Mouse (Mus musculus): ENCODE measurements around the gene Krt14. TPM values are rescaled to one million over a fixed set of nuclear protein-coding genes. Genes with fewer than 3 reads are reported as not detected.

Krt14 gene
- total RNA-seq, 2 experiments from 2014 or later, result not detected

DNA sequence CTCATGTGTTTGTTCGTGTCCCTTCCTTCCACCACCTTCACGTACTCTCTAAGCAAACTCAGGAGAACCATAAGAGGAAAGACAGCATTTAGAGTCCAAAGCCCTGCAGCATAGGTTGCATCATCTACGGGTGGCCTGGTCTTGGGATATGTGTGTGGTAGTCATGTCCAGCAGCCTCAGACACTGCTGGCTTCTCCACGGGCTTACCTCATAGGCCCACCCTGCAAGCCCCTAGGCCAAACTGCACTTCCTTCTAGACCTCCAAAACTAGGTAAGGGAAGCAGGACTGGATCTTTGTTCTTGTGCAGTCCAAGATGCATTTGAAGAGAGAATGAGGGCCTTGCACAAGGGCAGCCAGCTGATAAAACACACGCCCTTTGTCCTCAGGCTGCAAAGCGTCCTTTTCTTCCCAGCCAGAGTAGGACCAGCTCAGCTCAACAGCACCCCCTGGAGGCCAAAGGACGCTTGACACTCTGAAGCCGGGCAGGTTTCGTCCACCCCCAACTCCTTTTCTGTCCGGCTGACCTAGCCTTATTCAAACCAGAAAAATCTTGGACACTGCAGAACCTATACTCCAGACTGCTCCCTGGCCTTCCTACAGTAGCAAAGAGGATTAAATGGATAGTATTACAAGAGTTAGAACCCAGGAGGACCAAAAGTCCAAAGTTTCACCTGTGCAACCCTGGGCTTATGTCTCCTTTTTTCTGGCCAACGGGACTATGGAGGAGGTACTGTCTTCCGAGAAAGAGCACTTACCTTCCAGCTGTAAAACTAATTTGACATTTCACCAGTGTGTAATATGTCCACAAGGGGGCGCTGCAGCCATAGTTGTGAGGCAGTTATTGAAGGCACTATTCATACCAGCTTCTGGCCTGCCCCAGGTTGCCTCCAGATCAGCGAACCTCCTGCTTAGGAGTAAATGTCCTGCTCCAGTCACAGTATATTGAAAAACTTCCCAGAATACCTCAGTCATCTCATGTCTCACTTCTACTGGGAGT lies 38.3 kb downstream of the Krt14 start:
- intact Hi-C loops (cut with DNase I; ENCODE audit: low total_unique reads), result no loop called here

DNA sequence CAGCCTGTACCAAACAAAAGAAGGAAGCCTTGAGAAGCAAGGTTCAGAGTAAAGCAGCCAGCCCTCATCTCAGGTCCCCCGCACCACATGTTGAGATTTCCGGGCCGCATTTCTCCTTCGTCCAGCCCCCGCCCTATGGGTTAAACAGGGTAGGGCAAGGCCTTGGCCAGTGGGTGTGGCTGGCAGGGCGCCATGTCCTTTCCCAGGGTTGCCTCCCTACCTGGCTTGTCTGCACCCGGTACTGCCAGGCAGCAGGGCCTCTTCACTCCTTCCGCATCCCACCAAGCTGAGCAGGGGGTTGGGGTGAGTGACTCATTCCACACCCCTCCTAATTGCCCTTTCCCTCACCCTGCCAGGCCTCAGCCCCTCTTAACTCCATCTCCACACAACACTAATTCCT lies 39.3 kb downstream of the Krt14 start:
- DNase-seq, result no peak
- intact Hi-C loops (cut with DNase I; ENCODE audit: low total_unique reads), result no loop called here

More for the DNA sequence above, 38.3 kb downstream of the Krt14 start:
- DNase-seq, result peak; percentile 67

DNA sequence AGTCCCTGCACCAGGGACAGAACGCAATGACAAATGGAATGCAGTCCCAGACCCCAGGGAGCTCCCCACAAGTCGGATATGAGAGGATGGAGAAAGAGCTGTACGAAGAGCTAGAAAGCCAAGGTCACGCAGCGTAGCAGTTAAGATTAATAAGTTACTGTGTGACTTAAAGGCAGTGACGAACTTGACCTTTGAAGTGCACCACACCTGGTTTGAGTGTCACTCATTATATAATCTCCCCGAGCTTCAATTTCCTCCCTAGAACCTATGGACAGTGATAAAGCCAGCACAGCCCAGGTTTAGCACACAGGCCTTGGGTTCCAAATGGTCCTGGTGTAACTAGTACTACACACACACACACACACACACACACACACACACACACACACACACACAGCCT lies 43.0 kb downstream of the Krt14 start:
- intact Hi-C loops (cut with DNase I; ENCODE audit: low total_unique reads), result no loop called here
- DNase-seq, result no peak

DNA sequence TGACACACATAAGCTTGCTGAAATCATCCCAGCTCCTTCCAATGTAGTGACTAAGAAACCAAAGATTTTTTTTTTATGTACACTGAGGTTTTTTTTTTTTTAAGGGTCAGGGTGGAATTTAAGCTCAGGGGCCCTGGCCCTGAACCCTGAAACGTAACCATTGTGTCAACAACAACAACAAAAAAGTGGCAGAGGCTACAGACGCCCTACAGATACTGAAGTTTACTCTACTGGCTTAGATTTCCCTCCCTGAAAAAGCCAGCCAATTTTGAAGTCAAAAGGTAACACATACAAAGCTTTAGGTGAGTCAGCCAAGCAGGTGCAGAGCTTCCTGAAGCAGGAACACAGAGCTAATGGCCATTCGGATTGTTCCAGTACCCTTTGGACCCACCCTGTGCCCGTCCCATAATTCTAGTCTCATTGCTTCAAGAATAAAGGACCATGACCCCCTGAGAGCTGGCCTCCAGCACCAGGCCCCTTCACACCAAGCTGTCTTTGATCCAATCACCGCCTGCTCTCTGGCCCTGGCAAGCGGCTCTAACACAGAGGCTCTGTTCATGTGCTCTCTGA lies 49.4 kb downstream of the Krt14 start:
- no peak for DNase-seq
- intact Hi-C loops (cut with DNase I; ENCODE audit: low total_unique reads), result no loop called here

DNA sequence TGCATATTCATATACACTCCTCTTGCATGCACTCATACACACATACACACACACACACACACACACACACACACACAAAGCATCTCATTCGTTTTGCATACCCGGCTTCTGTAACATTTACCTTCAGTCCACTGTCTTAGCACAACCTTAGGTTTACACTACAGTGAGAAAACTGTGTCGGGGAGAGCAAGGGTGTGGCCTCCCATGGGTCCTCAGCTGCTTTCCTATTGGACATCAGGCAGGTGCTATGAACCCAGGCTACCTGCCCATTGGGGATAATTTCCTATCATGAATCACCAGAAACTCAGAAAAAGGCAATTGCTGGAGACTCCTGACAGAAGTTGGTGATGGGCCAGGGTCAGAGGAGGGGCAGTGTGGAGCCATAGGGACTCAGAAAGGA lies 50.0 kb downstream of the Krt14 start:
- DNase-seq, result no peak
- intact Hi-C loops (cut with DNase I; ENCODE audit: low total_unique reads), result no loop called here

DNA sequence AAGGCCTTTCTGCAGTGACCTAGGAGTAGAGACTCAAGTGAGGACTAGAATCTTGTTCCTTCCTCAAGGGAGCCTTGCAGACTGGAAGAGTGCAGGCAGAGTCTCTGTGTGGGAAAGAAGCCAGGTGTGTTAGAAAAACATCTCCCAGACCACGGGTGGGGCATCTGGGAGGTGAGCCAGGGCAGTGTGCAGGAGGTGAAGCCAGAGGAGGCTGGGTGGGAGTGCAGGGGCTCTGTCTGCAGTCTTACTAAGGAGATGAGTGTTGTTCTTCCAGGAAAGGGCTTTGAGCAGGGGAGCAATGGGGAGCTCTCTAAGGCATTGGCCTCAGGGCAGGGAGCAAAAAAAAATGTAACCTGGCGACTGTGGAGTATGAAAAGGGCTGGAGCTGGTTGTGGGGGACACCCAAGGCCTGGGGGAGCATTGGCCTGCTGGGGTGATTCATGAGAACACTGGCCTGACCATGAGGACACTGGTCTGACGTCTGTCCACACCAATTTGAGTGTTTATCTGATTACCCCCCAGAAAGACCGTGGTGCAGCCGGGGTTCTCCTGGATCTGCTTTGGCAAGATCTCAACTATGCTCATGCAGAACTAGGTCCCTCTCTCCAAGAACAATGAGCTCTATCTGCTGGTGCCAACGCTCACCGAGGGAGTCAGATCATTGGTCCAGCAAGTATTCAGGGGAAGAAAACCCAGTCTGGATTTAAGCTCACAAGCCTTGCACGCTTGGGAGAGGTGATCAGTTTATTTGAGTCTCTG lies 51.7 kb downstream of the Krt14 start:
- DNase-seq, result no peak
- intact Hi-C loops (cut with DNase I; ENCODE audit: low total_unique reads), result no loop called here

Other genes starting within 250 kb of the Krt14 start
- gene Krtap29-1, start 228.5 kb downstream of the Krt14 start, total RNA-seq (2021), result not detected
- gene Krtap16-1, start 221.0 kb downstream of the Krt14 start, total RNA-seq (2021), result not detected
- gene Krtap17-1, start 213.6 kb downstream of the Krt14 start, total RNA-seq (2021), result not detected
- under 1 TPM in 1 of 2 experiments, not detected in 1; 0.16 TPM for gene Krt33a, start 191.3 kb downstream of the Krt14 start, total RNA-seq (2021)
- under 1 TPM in 1 of 2 experiments, not detected in 1; 0.31 TPM for gene Krt33b, start 177.7 kb downstream of the Krt14 start, total RNA-seq (2021)
- not detected for gene Krt34, start 166.0 kb downstream of the Krt14 start, total RNA-seq (2021)
- not detected for gene Krt31, start 157.0 kb downstream of the Krt14 start, total RNA-seq (2021)
- not detected for gene Krt32, start 119.3 kb downstream of the Krt14 start, total RNA-seq (2021)
- gene Krt35, start 111.3 kb downstream of the Krt14 start, total RNA-seq (2021), result not detected
- not detected for gene Krt36, start 101.9 kb downstream of the Krt14 start, total RNA-seq (2021)
- not detected for gene Krt13, start 86.0 kb downstream of the Krt14 start, total RNA-seq (2021)
- not detected for gene Krt15, start 71.6 kb downstream of the Krt14 start, total RNA-seq (2021)
- under 1 TPM; 0.38 to 0.51 TPM for gene Krt19, start 58.9 kb downstream of the Krt14 start, total RNA-seq (2021)
- not detected for gene Krt9, start 14.3 kb downstream of the Krt14 start, total RNA-seq (2021)
- gene Krt16, start 41.4 kb upstream of the Krt14 start, total RNA-seq (2021), result not detected
- gene Krt17, start 53.5 kb upstream of the Krt14 start, total RNA-seq (2021), result not detected
- gene Krt42, start 62.3 kb upstream of the Krt14 start, total RNA-seq (2021), result not detected
- 100 to 1,000 TPM; 781 to 791 TPM for gene Eif1, start 112.3 kb upstream of the Krt14 start, total RNA-seq (2021)
- gene Gast, start 126.9 kb upstream of the Krt14 start, total RNA-seq (2021), result not detected
- under 1 TPM; 0.66 to 0.82 TPM for gene Hap1, start 148.6 kb upstream of the Krt14 start, total RNA-seq (2021)
- 10 to 100 TPM; 88.5 to 89.4 TPM for gene Jup, start 190.2 kb upstream of the Krt14 start, total RNA-seq (2021)
- gene P3h4, start 207.3 kb upstream of the Krt14 start, total RNA-seq (2021), result 10 to 100 TPM; 10.9 to 12.0 TPM
- gene Fkbp10, start 208.1 kb upstream of the Krt14 start, total RNA-seq (2021), result 10 to 100 TPM; 26.1 to 31.3 TPM
- 10 to 100 TPM; 13.2 to 13.3 TPM for gene Nt5c3b, start 234.3 kb upstream of the Krt14 start, total RNA-seq (2021)
- under 1 TPM; 0.33 to 0.43 TPM for gene Klhl10, start 234.4 kb upstream of the Krt14 start, total RNA-seq (2021)